Mouse (Mus musculus) limb, embryonic 13.5 days (tissue): ENCODE measurements at regions not wholly inside any gene's neighbourhood (a gene's known extent, or its start where the extent isn't known, plus 50 kb on each side); places are given as distances from the start of the nearest gene placed in this dataset.

Source experiments
- ATAC-seq: fragments of 200-750 bp; cut with Nextera tagmentation; 2 replicates; pipeline ENCODE4 v1.8.0; 2017; ENCODE audit warnings: low read depth, moderate number of reproducible peaks, moderate TSS enrichment; ENCODE audit not compliant: low FRiP score
- H3K27ac ChIP-seq: fragments of 300-500 bp; sonication (generic); 2 replicates; pipeline ENCODE4 v1.5.1; 2015; ENCODE audit warnings: inconsistent platforms, mild to moderate bottlenecking, moderate library complexity
- H3K27me3 ChIP-seq: fragments of 300-500 bp; sonication (generic); 2 replicates; pipeline ENCODE4 v1.6.1; 2015; ENCODE audit warnings: mild to moderate bottlenecking, inconsistent platforms
- H3K36me3 ChIP-seq: fragments of 300-500 bp; sonication (generic); 2 replicates; pipeline ENCODE4 v1.6.1; 2015; ENCODE audit warnings: inconsistent platforms, mild to moderate bottlenecking, moderate library complexity
- H3K4me1 ChIP-seq: fragments of 300-500 bp; sonication (generic); 2 replicates; pipeline ENCODE4 v1.6.1; 2015; ENCODE audit warnings: inconsistent platforms
- H3K4me2 ChIP-seq: fragments of 300-500 bp; sonication (generic); replicated peaks from 2 replicates; pipeline ENCODE4 v1.6.1; 2015; ENCODE audit warnings: inconsistent platforms, mild to moderate bottlenecking, moderate library complexity
- H3K4me3 ChIP-seq: fragments of 300-500 bp; sonication (generic); 2 replicates; pipeline ENCODE4 v1.5.1; 2015; ENCODE audit warnings: moderate library complexity, mild to moderate bottlenecking, inconsistent platforms
- H3K9ac ChIP-seq: fragments of 300-500 bp; sonication (generic); 2 replicates; pipeline ENCODE4 v1.6.1; 2015; ENCODE audit warnings: mild to moderate bottlenecking, inconsistent platforms
- H3K9me3 ChIP-seq: fragments of 300-500 bp; sonication (generic); 2 replicates; pipeline ENCODE4 v1.6.1; 2016; ENCODE audit warnings: inconsistent platforms
- WGBS: fragments of 180-500 bp; shearing (Covaris S2); methylation state at CpG from one replicate; pipeline ENCODE4 v1.1.7; 2015; 5-methylcytosine and 5-hydroxymethylcytosine counted together

- Histone ChIP-seq H3K27me3 (no peaks in the 10 kb centered on the region), H3K9ac (no peak overlapping the region), H3K4me1 (no peaks in the 10 kb centered on the region), H3K4me2 (no peak overlapping the region), H3K36me3 (no peaks in the 10 kb centered on the region), H3K27ac (no peak overlapping the region), H3K9me3 (no peaks in the 10 kb centered on the region), H3K4me3 (no peak overlapping the region)
- ATAC-seq = no peak
- 78% methylated on average over 8 of the region's 8 CpGs for WGBS
Observed at GRCm38 (mm10) chr5:47557152-47557800, 425.7 kb upstream of the Slit2 start.
